Mouse (Mus musculus): Measurements from ENCODE around the gene Akap8.

DNA sequence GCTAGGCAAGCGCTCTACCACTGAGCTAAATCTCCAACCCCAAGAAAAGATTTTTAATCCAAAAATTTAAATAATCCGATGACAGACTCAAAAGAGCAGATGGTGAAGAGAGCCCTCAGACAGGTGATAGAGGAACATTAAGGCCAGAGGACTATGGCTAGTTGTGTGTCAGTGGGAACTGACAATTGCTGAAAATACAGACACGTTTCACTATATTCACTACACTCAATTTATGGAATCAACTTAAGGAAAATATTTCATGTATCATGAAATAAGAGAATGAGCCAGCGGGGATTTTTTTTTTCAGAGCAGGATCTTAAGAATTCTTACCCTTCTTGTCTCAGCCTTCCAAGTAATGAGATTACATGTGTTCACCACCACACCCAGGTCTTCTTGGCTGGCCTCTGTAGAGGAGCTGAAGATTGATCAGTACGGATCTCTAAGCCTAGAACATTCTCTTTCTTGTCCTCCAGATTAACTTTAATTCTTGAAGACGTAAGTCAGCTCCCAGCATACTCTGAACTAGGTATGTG, 35.8 kb downstream of the Akap8 start:
- TF ChIP-seq POLR2A (IDR thresholded peaks at IDR 0.05; ENCODE audit: borderline replicate concordance, control insufficient read depth, low read depth, low read length) (no peak), CTCF (IDR thresholded peaks at IDR 0.05; ENCODE audit: control insufficient read depth, insufficient read depth, low read length) (no peak)

Measured in bone marrow, adult 2 months (tissue).